Mouse (Mus musculus) CD4-positive, CD25-positive, alpha-beta regulatory T cell, adult 9 weeks (primary cell): ENCODE data around the gene Phyh. TPM values are rescaled to one million over a fixed set of nuclear protein-coding genes. Genes with fewer than 3 reads are reported as not detected.

Experiments
- polyA plus RNA-seq: library from polyadenylated mRNA; unstranded; fragments of 100-300 nt; shearing (Covaris generic); gene quantifications from one replicate; pipeline ENCODE4 v1.2.1, GENCODE M21; 2017

Gene Phyh
- polyA plus RNA-seq = 98.2 TPM

DNA sequence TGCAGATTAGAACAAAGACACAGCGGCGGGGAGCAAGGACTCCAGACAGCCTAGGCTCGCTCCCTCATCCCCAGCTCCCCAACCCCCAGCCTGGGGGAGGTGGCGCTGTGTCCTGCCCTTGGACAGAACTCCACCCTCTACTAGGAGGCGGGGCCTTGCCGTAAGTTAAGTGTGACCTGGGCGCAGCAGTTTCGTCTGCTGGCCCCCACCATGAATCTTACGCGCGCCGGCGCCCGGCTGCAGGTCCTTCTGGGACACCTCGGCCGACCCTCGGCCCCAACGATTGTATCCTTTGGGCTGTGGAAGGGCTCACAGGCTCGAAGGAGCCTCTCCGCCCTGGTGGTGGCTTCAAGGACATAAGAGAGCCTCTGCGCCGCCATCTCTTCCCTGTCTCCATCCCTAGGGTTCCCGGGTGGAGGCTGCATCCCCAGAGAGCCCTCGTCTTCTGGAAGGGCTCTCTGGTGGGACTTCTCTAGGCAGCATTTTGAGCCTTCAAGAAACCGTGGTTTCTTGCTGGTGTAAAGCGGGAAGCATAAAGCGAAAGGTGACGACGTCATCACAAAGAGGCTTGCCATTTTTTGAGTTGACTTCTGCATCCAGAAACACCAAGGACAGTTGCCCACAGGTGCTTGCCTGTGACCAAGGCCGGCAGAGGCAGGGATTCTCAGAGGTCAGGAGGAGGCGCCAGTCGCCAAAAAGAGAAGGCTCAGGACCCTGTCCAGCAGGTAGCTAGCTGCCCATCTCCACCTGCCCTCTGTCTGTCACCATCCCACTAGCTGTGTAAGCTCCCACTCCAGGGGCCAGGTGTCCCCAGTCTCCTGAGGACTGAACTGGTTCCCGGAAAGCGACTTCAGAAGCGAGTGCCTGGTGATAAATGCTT, at the start of gene Phyh:
Phyh (plus strand) TSS at position 160 of the 880 bp plus-strand sequence.

DNA sequence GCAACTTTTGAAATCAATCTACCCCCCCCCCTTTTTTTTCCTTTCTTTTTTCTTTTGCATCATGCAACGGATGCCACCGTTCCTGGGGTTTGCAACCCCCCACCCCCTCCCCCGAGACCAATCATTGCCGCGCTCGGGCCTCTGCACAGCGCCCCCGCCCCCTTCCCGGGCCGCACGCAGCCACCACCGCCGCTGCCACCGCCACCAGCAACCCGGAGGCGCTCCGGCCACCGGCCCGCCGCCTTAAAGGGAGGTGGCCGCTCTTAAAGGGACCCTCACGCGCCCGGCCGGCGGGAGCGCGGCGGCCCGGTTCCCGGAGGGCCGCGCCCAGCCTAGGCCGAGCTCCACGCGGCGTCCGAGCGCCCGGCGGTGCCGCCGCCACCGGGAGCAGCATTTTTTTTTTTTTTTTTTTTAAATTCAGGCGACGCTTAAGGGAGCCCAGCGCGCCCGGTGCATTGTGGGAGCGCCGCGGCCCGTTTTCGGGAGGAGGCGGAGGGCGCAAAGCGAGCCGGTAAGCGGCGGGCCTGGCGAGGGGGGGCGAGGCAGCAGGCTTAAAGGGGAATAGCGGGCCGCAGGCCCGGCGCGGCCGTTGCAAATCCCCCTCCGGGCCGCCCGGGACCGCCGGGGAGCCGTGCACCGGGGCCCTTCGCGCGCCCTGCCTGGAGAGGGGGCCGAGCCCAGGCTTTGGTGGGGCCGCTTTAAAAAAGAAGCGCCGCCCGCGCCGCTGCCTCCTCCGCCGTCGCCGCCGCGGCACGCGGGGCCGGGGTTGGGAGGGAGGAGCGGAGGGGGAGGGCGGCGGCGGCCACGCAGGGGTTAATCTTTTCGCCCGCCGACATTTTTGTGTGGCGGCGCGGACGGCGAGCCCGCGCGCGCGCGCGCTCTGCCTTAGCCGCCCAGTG, 37.2 kb upstream of the Phyh start, which contains the start of gene Sephs1:
Sephs1 (plus strand) TSS at position 215 of the 899 bp plus-strand sequence.

GRCm38 (mm10) chr2:4975807-4976206, 57.0 kb downstream of the Phyh start, which contains the start of gene Ucma:
TSS of gene Ucma (plus strand) at chr2:4976122.

Other genes starting within 250 kb of the Phyh start
- not detected for gene Bend7, start 201.2 kb upstream of the Phyh start, polyA plus RNA-seq
- 33.0 TPM for gene Sephs1, start 37.5 kb upstream of the Phyh start, polyA plus RNA-seq
- gene Ucma, start 57.1 kb downstream of the Phyh start, polyA plus RNA-seq = not detected
- 2.7 TPM for gene Mcm10, start 93.8 kb downstream of the Phyh start, polyA plus RNA-seq
- 1.0 TPM for gene Optn, start 145.0 kb downstream of the Phyh start, polyA plus RNA-seq
- gene Ccdc3, start 218.8 kb downstream of the Phyh start, polyA plus RNA-seq = not detected